Mouse (Mus musculus): ENCODE results near the gene Pym1.
A peak's percentile ranks its signal among the peaks of the same experiment; 100 is the strongest.

Gene Pym1

GRCm38 (mm10) chr10:128804271-128805091, 56.8 kb downstream of the Pym1 start, which contains the start of gene Tmem198b:
Tmem198b (minus strand) TSS chr10:128804370.
- DNase-seq (ENCODE audit: low spot score in 2 of 2): peak in 1 of 2 experiments; percentile 61

GRCm38 (mm10) chr10:128805092-128806000, 57.7 kb downstream of the Pym1 start:
- DNase-seq (ENCODE audit: low spot score in 2 of 2): peak; percentile 86 to 94

- DNase-seq (ENCODE audit: low spot score in 2 of 2): no peak
These were observed 58.4 kb downstream of the Pym1 start for GRCm38 (mm10) chr10:128806086-128806485.

- no peak for DNase-seq (ENCODE audit: low spot score in 2 of 2)
These were observed 59.3 kb downstream of the Pym1 start for GRCm38 (mm10) chr10:128807018-128807417.
